Mouse (Mus musculus) embryo, embryonic 11 days (tissue): ENCODE results near the gene Rps6ka5.

ENCODE experiments used
- DNase-seq: peaks from one replicate; pipeline ENCODE4 v3.0.0-alpha.2; 2015

The Rps6ka5 gene

DNA sequence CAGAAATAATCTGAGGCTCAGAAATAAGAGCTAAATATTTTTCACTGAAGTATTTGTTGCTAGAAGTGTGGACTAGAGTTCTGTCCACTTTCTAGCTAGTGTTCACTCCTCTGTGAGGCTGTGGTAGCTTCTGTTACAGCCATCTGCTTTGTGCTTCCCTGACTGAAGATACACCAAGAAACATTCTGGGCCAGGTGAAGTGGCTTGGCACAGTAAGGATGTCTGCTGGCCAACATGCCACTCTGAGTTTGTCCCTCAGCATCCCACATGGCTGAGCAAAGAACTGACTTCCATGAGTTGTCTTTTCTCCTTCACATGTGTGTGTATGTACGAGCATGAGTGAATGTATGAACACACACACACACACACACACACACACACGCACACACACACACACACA lies 147.6 kb downstream of the Rps6ka5 start:
- no peak for DNase-seq

DNA sequence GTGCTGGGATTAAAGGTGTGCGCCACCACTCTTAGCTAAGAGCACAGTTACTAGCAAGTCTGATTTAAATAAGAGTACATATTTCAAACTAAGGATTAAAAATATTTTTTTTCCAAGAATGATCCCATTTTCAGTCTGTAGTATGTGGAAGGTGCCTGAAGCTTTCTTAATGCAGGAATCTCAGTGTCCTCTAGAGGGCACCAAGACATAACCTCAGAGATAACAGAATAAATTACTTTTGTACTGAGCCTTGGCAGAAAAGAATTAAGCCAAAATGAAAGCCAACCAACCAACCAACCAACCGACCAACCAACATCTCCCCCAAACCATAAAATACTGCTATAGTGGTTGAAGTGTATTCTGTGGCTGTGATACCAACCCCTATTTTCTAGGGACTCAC lies 148.5 kb downstream of the Rps6ka5 start:
- peak; percentile 46 for DNase-seq

DNA sequence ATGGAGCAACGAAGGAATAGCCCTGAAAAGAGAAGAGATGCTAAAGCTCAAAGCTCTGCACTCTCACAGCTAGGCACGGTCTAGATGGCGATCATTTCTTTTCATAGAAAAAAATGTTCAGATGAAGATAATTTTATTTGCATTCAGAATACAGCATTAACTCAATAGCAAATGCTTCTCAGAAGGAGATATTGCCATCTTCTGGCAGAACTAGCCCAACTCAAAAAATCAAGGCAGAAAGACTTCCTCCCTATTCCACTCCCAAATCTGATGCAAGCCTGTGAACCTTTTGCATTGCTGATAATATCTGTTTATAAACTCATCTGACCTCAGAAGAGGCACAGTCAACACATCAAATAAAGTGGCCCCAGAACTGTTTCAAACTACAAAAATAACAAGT lies 151.0 kb downstream of the Rps6ka5 start:
- no peak for DNase-seq

DNA sequence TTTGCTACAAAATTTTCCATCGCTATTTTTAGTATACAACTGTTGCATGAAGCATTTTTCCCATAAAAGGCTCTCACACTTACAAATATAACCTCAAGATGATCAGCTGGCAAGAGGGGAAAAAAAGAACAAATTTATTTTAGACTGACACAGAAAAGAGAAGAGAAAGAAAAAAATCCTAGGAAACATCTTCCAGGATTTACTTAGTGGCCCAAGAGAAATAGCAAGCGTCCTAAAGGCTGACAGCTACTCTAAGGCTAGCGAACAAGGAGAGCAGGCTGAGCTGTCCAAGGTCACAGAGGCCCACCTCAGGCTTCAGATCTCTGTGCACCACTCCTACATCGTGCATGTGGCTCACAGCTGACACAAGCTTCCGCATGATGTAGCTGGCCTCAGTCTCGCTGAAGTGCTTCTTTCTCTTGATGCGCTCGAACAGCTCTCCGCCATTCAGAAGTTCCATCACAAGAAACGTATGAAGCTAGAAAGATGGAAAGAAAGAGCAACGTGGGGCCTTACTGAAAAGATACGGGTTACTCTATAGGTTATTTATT lies 156.2 kb downstream of the Rps6ka5 start:
- no peak for DNase-seq

DNA sequence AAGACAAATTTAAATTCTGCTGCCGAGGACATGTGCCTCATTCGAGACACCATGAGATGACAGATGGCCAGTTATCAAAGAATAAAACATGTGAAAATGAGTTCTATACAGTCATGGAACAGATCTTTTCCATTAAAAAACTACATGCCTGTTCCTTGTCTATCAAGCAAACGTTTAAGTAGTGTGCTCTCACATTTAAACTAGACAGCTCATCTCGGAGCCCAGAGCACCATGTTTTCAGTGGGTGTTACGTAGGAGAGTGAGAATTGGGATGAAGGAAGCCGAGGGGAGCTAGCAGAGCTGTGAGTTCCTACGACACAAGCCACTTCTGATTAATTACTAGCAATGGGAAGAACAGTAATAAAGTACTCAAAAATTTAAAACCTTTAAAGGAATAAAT lies 158.0 kb downstream of the Rps6ka5 start:
- no peak for DNase-seq

DNA sequence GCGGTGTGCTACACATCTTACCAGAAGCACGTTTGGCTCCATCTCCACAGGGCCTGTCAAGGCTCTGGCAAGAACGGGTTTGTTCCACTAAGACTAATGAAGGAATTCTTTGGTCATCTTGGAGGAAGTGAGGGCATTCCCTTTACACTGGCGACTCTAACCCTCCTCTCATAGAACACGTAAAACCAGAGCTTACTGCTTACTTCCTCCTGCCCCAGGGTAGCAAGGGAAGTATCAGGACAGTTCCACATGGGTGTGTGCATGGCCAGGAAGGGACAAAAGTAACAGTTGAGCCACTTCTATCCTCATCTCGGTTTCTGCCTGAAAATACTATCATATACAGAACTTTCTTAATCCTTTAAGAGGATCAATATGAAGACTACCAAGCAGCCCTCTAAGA lies 158.7 kb downstream of the Rps6ka5 start:
- no peak for DNase-seq

DNA sequence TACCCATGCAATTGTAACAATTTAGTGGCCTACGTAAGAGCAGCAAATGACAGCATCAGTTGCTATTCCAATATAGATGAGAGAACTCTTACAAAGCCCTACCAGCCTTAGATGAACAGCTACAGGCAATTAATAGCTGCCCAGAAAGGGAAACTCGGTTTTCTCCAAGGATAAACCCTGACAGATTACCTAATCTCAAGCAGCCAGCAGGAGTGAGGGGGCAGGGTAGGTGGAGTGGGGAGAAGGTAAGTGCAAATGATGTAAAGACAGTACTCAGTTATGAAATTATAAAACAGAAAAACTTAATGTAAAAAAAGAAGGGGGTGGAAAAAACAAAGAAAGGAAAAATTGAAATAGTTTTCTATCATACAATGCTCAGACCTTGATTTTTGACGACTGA lies 159.2 kb downstream of the Rps6ka5 start:
- DNase-seq = no peak

DNA sequence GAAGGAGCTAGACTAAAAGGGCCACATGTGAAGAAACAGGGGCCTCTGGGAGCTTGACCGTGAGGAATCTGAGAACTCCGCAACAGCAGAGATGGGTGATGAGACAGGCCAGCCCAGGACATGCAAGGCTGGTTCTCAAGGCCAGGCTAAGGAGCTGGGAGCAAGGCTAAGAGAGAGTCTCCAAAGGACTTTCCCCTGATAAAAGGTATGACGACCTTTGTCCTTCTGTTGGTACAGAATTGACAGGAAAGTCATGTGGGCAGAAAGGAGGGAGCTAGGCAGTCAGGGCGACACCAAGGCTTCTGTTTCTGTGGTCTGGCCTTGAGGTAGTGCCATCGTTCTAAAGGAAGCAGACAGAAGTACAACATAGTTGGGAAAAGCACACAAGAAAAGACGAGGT lies 173.1 kb downstream of the Rps6ka5 start:
- DNase-seq = no peak

DNA sequence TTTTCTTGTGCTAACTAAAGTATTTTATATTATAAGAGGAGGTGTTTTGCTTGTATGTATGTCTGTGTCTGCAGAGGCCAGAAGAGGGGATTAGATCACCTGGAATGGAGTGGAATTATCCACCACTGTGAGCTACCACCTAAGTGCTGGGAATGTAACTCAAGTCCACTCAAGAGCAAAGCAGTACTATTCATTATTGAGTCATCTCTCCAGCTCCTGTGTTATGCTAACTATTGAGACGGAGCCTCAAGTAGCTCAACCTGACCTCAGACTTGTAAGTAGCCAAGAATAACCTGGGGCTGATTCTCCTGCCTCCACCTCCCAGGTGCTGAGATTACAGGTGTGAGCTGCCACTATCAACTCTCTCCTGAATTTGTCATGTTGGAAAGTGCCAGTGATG lies 174.8 kb downstream of the Rps6ka5 start:
- DNase-seq = no peak

DNA sequence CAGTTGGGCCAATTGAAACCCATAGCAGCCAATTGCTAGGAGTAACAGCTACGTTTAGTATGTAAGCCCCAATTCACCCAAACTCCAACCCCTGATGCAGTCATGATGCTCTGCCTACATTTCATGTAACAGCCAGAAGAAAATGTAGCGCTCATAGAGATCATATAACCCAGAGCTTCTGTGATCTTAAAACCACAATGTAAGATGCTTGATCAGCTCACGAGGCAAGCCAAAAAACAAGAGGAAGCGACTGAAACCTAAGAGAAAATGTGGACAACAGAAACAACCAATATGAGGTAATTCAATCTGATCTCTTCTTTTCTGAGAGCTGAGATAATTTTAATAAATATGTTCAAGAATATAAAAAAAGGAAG lies 182.6 kb downstream of the Rps6ka5 start:
- no peak for DNase-seq

DNA sequence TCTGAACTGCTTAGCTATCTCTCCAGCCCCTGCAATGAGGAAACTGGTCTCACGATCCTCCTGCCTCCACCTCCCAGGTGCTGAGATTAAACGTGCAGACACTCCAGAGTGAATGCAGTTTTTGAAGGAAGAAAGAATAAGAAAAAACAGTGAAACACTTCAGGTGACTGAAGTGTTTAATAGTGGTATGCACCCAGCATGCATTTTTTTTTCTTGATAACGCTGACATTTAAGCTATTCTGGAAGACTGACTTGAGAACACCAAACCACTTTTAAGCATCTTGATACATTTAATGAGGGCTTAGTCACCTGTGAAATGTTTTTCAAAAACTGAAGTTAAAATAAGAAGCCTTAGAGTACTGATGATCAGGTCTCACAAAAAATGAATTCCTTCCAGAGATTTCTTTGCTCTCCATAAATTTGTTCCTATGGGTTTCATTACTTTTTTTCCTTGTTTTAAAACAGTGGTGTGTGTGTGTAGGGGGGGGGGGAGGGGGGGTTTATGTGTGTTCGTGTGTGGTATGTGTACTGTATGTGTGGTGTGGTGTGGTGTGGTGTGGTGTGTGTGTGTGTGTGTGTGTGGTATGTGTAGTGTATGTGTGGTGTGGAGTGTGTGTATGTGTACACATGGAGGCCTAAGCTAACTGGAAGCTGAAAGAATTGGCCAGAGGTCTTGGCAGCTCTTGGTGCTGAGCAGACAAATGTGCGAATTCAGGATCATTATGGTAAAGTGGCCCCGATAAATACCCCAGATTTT lies 183.2 kb downstream of the Rps6ka5 start:
- no peak for DNase-seq

DNA sequence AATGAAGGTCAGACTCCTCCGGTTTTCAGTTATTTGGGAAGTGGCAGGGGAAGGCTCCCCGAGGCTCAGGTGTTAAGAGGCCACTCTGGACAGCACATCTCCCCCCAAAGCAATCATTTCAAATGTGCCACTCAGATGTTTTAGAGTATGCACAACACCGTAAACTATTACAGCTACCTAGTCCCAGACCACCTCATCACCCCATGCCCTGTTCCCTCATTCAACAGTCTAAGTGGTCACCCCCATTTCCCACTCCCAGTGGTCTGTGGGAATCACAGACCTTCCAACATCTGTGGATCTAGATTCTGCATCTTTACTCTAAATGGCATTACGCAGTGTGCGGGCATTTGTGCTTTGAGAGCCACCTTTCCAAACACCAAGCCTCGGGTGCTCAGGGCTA lies 184.3 kb downstream of the Rps6ka5 start:
- no peak for DNase-seq

DNA sequence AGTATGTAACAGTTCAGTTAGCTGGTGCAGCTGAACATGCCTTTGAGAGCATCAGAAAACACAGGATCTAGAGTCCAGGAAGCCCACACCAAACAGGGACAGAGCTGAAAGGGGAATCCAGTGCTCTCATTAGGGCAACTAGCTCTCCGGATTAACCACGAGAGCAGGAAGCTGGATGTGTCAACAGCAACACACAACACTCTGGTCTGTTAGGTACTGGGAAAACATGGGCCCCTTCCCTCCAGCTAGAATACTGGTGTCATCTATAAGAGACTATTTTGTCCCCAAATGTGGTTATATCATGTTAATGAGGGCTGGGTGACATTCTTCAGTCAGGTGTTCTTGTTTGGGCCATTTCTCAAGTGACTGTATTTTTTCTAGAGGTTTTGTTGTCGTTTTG lies 184.7 kb downstream of the Rps6ka5 start:
- no peak for DNase-seq

DNA sequence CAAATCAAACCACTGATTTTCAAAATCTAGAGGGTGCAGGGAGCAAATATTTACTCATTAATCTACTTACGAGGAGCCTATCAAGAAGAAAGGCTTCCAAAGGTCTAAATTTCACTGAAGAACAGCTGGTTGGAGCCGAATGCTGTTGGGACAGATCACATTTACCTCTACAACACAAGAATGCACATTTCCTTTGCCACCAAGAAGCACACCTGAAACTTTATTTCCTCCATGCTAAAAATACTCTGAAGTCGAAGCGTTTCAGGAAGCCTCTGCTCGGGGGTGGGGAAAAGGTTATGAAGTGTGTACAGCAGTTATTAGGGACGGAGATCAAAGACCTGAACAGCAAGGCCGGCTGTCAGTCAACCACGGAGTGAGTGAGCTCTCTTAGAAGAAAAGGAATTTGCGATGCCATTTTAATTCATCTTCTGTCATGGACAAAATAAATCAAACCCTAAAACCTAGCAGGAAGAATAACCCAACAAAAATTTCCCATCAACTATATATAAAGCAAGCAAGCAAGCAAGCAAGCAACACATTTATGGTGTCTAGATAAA lies 187.5 kb downstream of the Rps6ka5 start:
- no peak for DNase-seq

DNA sequence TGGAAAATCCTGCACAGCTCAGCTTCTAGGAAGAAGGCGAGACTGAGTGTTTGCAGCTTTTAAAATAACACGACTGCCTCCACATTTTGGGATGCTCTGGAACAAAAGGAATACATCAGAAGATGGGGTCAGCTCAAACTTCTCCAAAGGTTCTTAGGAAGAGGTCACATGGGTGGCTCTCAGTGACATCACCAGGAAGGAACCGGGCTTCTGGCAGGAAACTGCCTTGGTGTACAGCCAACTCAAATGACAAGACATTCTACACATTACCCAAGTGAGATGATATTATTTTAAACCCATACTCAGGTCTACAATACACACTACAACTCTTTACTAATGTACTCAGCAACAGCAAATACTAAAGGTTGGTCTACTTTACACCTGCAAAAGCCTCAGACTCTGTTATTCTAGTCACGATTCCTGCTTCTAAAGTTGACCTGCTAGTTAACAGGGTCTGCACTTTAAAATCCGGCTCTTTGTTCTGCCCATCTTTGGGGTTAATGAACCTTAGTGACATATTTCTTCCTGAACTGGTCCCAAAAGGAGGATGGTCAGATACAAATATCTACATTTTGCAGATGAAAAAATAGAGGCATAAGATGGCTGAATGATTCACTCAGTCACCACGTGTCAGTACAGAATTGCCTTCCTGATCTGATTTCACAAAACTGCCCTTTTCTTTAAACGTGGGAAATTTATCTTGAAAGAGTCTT lies 188.2 kb downstream of the Rps6ka5 start:
- no peak for DNase-seq

DNA sequence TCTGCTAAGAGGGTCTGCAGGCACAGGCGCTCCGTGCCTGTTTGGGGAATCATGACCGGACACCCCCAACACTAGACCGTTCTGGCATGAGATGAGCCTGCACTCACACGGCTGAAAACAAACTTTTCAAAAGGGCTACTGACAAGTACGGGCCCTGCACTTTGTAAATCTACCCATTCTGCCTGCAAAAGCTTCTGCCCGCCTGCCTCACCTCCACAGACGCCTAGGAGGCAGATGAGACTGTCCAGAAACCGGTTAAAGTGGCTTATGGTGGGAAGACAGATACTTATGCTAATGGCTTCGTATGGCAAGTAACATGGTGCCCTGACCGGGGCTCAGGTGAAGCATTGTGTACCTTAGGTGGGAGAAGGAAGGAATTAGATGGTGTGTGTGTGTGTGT lies 189.7 kb downstream of the Rps6ka5 start:
- no peak for DNase-seq

DNA sequence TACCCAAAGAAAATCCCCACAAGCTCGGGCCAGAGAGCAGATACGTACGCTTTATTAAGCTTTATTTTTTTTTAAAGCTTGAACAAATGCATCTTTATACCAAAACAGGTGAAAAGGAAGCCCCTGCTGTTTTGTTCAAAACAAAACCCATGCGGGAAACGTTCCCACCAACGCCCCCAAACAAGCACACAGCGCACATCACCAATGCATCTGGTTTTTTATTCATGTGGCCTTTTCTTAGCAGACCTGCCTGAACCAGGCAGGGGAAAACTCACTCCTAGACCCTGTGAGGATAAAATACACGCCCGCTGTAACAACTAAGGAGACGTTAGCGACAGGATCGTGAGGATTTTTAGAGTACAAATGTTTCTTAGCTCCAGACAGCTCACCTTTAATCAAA lies 191.8 kb downstream of the Rps6ka5 start:
- DNase-seq = no peak

DNA sequence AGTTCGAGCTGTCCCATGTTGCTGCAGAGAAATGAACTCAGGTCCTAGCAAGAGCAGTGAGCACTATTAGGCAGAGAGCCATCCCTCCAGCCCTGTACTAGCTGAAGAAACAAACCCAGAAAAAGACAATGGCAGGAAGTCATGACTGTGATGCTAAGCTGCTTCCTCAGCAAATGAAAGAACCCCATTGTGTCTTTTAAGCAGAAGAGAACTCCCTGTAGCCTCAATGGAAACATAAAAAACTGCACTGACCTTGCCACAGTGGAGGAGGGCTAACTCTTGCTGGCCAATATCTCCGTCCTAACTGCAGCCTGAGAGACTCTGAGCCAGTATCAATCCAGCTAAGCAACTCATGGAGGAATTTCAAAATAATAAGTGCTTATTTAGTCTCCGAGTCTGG lies 192.8 kb downstream of the Rps6ka5 start:
- no peak for DNase-seq

DNA sequence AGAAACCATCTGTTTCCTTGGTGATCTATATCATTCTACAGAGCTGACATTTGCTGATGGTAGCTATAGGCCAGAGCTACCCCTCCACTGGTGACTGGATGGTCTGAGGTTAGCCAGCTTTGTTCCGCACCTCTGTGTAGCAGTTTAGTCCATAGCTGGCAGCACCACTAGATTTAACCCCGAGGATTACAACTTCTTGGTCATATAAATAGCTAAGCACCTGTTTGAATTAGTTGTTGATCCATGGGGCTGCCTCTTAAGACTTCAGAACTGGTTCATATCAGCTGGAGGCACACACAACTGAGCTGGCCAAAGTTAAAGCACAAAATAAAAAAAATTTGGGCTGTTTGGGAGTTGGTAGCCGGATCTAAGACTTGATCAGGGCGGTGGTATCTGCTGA lies 193.6 kb downstream of the Rps6ka5 start:
- DNase-seq = no peak

DNA sequence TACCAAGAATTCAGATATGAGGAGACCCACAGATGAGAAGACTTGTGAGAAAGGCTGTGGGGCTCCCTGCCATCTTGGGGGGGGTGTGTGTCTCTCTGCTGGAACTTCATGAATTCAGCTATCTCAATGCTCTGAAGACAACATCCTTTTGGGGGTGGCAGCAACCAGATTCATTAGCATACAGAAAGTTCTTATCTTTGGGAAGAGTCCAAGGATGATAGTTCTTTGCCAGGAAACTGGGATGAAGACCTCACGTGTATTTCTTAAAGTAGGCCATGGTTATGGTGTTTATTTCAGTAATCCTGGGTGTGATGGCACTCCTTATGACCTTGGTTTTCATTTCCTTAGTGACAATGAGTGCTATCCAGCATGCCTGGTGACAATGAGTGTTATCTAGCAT lies 195.0 kb downstream of the Rps6ka5 start:
- no peak for DNase-seq

DNA sequence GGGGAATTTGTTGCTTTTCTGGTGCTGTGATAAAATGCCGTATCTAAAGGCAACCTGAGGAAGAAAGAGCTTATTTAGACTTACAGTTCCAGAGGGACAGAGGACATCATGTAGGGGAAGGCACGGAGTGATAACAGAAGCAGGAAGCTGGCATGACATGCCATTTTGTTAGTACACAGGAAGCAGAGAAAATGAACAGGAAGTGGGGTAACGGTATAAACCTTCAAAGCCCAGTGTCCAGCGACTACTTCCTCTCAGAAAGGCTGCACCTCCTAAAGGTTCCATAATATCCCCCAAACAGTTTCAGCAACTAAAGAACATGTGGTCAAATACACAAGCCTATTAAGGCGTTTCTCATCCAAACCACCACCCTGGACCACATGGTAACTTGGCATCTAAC lies 195.9 kb downstream of the Rps6ka5 start:
- DNase-seq = no peak

DNA sequence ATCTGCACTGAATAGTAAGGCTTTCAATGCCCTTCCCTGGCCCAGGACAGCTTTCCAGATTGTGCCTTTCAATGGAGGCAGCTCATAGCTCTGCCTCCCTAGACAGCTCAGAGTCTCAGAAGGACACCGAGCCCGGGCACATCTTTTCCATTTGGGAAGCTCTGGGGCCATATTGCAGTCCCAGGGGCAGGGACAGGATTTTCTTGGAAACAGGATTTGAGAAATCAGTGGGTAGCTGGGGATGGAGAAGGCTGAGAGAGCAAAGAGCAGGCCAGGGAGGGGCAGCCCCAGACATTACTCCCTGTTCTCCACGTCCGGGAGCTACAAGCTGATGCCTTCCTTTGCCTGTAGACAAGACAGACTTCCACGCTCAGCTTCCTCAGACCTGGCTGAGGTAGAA lies 197.1 kb downstream of the Rps6ka5 start:
- DNase-seq = no peak

DNA sequence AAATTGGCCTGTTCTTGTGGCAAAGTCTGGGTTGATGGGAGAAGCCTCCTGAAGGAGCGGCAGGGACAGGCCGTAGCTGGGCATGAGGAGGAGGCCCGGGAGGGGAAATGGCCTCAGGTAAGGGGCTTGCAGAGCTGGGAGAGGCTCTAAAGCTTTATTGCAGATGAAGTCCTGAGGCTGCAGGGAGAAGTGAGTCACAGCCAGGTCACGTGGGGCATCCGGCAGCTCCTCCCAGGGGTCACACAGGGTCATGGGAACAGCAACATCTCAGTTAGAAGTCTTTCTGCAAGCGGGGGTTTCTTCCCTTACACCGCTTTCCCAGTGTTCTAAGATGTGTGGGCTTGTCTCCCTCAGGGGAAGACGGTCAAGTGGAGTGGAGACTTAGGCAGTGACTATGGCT lies 197.6 kb downstream of the Rps6ka5 start:
- peak; percentile 77 for DNase-seq

DNA sequence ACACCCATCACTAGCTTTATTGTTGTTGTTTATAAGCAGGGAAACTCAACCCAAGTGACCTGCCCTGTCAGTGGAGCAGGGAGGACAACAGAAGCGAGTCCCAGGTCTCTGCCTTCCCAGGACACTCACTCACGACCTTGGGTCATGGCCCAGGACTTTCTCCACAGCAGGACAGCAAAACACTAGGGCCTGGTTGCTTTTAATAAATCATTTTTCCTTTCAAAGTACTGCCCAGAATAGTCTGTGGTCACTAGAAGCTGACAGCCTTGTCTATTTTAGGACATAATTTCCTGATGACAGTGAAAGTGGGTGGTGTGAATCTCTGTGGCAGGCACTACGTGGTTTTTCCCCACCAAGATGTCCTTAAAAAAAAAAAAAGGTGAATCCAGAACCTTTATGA lies 198.5 kb downstream of the Rps6ka5 start:
- no peak for DNase-seq
